Mouse (Mus musculus) bone marrow macrophage, adult 2 months (primary cell): ENCODE results near the gene Ccdc116. TPM values are rescaled to one million over a fixed set of nuclear protein-coding genes. Genes with fewer than 3 reads are reported as not detected.

Source experiments
- H3K27ac ChIP-seq: 2 replicates; pipeline ENCODE4 v1.5.1; 2012; ENCODE audit warnings: low read depth, low read length; ENCODE audit not compliant: insufficient read depth
- H3K4me1 ChIP-seq: 2 replicates; pipeline ENCODE4 v1.6.1; 2012; ENCODE audit warnings: low read length; ENCODE audit not compliant: control insufficient read depth, insufficient read depth
- H3K4me3 ChIP-seq: 2 replicates; pipeline ENCODE4 v1.5.1; 2012; ENCODE audit warnings: mild to moderate bottlenecking, low read length, moderate library complexity; ENCODE audit not compliant: insufficient read depth
- CTCF ChIP-seq: IDR thresholded peaks from 2 replicates; pipeline ENCODE4 v1.5.1; 2012; ENCODE audit warnings: low read depth, mild to moderate bottlenecking, low read length, moderate library complexity
- POLR2A ChIP-seq: IDR thresholded peaks from 2 replicates; pipeline ENCODE4 v1.6.1; 2012; ENCODE audit warnings: mild to moderate bottlenecking, low read depth, low read length, borderline replicate concordance
- polyA plus RNA-seq: library from polyadenylated mRNA; stranded (reverse); fragments of >200 nt; gene quantifications from 2 replicates; pipeline ENCODE4 v1.2.4, GENCODE M21; 2012; ENCODE audit not compliant: missing spikeins, insufficient read depth, insufficient read length

Ccdc116 gene
- polyA plus RNA-seq: 0.31 TPM in 1 of 2 replicates, not detected in the other

DNA sequence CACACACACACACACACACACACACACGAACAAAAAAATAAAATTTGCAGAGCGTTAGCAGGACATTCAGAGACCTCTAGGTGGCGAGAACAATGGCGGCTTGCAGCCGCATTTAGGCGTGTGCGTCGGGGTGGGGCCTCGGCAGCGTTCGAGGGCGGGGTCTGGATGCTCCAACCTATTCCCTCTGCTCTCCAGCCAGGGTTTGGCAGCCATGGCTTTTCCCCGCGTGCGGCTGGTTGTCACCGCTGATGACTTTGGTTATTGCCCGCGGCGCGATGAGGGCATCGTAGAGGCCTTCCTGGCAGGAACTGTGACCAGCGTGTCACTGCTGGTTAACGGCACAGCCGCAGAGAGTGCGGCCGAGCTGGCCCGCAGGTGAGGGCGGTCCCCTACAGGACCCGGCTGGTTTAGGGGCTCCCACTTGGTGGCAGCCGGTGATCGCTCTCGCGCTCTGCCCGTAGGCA is at the start of gene Ccdc116:
Gene Ccdc116 (minus strand): TSS at position 458 of the 464 bp plus-strand sequence.
- Histone ChIP-seq H3K4me1 (peaks cover 13% of the 10 kb centered on the region), H3K4me3 (peak within 1 kb of the TSS; percentile 73), H3K27ac (peak within 1 kb of the TSS; percentile 10; the same call in 1 of the 2 replicates)
- TF ChIP-seq POLR2A (no peak), CTCF (no peak)

DNA sequence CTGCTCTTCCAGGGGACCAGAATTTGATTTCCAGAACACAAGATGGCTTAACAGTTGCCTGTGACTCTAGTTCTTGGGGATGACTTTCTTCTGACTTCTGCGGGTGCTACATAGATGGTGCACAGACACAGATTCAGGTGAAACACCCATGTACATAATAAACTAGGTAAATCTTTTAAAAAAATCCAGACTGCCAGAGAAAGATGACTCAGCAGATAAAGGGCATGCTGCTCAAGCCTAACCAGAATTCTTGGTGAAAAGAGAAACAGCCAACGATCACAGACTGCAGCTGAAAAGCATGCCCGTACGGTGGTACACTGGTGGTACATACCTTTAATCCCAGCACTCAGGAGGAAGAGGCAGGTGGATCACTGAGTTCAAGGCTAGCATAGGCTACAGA is 46.8 kb upstream of the Ccdc116 start:
- no peak overlapping the region for H3K4me3 ChIP-seq
- H3K4me1 ChIP-seq: peaks cover 36% of the 10 kb centered on the region
- no peak overlapping the region for H3K27ac ChIP-seq
- TF ChIP-seq POLR2A: no peak
- TF ChIP-seq CTCF: no peak

DNA sequence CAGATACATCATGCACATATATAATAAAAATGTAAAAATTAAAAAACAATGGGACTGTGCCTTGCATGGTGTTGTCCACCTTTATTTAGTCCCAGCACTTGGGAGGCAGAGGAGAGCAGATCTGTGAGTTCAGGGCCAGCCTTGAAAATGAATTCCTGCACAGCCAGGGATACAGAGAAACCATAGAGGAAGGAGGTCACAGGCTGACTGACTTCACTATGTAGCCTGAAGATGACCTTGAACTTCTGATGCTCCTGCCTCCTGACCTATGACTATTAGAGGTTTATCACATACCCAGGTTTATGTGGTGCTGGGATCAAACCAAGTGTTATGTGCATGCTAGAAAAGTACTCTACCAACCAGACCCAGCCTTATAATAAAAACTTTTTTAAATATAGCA is 38.4 kb upstream of the Ccdc116 start:
- TF ChIP-seq POLR2A: no peak
- no peak for TF ChIP-seq CTCF
- Histone ChIP-seq H3K4me1 (peaks cover 29% of the 10 kb centered on the region), H3K27ac (no peak overlapping the region), H3K4me3 (no peak overlapping the region)

DNA sequence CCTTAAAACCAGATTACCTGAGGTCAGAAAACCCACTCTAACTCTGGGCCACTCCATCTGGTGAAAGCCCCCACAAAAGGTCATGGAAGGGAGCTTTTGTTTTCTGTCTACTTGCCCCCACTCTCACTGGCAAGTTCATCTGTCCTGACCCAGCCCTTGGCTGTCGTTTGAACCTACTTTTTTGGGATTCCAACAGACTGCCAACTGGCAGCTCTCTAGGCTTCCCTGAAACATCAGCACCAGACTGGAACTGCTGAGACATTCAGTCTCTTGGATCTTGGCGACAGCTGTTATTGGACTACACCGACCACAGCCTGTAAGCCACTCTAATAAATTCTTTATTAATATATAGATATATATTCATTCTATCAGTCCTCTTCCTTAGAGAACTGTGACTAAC is 36.0 kb upstream of the Ccdc116 start:
- no peak for TF ChIP-seq CTCF
- TF ChIP-seq POLR2A: no peak
- Histone ChIP-seq H3K27ac (peak overlapping the region; percentile 91), H3K4me3 (no peak overlapping the region), H3K4me1 (peaks cover 44% of the 10 kb centered on the region)

DNA sequence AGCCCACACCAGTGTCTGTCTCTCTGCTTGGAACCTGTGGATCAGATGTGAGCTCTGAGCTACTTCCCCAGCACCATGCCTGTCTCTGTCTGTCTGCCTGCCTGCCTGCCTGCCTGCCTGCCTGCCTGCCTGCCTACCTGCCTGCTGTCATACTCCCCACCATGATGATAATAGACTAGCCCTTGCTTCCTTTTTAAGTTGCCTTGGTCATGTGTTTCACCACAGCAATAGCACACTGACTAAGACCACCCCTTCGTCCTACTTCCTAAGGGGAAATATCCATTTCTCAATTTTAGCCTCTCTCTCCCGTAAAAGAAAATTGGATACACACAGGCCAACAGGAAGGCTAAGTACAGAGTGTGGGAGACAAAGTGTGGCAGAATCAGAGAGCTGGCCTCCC is 35.1 kb upstream of the Ccdc116 start:
- Histone ChIP-seq H3K27ac (peak overlapping the region; percentile 91), H3K4me3 (peak overlapping the region; percentile 9), H3K4me1 (peaks cover 52% of the 10 kb centered on the region)
- TF ChIP-seq CTCF (no peak), POLR2A (no peak)

DNA sequence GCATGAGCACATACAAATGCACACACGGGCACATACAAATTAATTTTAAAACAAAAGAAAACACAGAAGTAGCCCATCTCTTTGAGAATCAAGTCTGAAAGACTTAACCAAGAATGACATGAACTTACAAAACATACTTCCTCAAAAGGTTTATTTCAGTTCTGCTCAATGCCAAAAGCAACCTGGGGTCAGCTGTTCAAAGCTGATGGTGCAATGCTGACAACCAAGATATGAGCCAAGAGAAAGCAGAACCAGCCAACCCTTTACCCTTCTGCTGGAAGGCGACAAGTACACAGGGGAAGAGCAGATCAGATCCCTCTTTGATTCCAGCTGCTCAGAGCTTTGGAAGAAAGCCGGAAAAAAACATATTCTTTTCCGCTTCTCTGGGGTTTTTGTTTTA is 34.4 kb upstream of the Ccdc116 start:
- peaks cover 57% of the 10 kb centered on the region for H3K4me1 ChIP-seq
- H3K27ac ChIP-seq: peak overlapping the region; percentile 91
- TF ChIP-seq POLR2A (no peak), CTCF (no peak)
- H3K4me3 ChIP-seq: no peak overlapping the region

DNA sequence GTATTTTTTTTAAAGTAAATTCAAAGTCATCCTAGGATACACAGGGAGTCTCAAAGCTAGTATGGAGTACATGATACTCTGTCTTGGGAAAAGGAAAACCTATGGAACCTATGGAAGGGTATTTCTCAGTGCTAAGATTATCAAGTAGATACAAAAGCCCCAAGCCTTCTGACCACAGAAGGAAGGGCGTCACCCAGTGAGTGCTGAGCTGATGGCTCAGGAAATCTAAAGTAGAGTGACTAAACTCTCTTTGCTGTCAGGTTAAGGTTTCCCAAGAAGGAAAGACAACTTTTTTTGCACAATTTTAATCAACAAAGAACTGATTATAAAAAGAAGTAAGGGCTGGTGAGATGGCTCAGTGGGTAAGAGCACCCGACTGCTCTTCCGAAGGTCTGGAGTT is 32.7 kb upstream of the Ccdc116 start:
- no peak overlapping the region for H3K27ac ChIP-seq
- H3K4me3 ChIP-seq: no peak overlapping the region
- H3K4me1 ChIP-seq: peaks cover 52% of the 10 kb centered on the region
- TF ChIP-seq POLR2A: no peak
- no peak for TF ChIP-seq CTCF

DNA sequence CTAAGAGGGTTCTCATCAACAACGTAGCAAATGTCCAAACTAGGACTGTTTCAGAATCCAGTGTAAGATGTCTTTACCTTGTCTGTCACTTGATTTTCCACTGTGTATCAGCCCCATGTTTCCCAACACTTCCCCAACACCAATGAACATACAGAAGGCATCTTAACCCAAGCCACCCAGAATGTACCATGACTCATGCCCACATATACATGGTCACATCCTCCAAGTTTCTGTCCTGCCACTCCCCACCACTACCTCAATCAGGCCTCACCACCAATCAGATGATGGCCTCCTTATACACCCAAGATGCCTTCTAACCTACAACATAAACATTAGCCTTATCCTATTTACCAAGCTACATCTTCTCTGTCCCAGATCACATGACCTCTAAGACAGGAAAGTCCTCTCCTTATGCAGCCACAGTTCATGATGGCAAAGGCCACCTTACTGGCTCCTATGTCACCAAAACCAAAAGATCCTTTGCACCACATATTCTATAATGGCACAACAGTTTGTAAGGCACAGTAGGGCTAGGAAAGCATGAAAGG is 30.7 kb upstream of the Ccdc116 start:
- TF ChIP-seq CTCF: no peak
- no peak for TF ChIP-seq POLR2A
- Histone ChIP-seq H3K4me1 (peaks cover 43% of the 10 kb centered on the region), H3K27ac (peak overlapping the region; percentile 24), H3K4me3 (no peak overlapping the region)

DNA sequence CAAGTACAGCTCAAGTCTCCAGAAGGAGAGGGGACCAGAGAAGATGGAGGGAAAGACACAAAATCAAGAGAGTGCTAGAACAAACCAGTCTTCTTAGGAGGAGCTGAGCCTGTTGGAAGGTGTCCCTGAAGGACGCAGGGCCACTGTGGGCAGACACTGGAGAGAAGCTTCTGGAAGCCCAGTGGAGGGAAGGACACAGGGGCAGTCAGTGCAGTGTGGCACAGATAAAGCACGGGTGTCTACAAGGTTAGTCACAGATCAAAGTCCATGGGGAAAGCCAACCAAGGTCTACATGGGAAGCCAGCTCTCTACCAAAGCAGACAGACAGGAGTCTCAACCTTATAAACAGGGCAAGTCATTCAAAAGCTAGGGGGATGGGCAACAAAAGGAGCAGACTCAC is 28.7 kb upstream of the Ccdc116 start:
- no peak for TF ChIP-seq POLR2A
- TF ChIP-seq CTCF: no peak
- Histone ChIP-seq H3K4me3 (no peak overlapping the region), H3K4me1 (peaks cover 31% of the 10 kb centered on the region), H3K27ac (no peak overlapping the region)

DNA sequence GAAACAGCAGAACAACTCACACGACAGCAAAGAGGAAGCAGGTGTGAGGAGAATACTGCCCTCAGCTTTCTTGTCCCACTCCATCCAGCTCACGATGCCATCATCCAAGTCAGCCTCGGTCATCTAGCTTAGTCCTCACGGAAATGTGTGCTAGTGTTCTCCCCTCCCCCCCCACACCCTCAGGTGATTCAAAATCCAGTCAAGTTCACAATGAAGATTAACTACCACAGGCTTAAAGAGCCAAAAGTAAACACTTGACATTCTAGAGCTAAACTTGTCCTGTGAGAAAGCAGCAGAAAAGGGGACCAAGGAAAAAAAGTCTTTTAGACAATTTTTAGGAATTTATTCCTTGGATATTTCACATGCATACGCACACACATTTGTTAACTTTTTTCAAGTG is 21.0 kb upstream of the Ccdc116 start:
- no peak overlapping the region for H3K4me3 ChIP-seq
- H3K27ac ChIP-seq: no peak overlapping the region
- TF ChIP-seq CTCF: no peak
- no peak for TF ChIP-seq POLR2A
- H3K4me1 ChIP-seq: no peaks in the 10 kb centered on the region
